Mouse (Mus musculus): ENCODE results near the gene Fgf7. TPM values are rescaled to one million over a fixed set of nuclear protein-coding genes. Genes with fewer than 3 reads are reported as not detected.

The Fgf7 gene
- total and polyA plus RNA-seq, 2 experiments from 2014 or later: 0.42 to 0.55 TPM

GRCm38 (mm10) chr2:126061037-126061773 lies 26.7 kb downstream of the Fgf7 start:
- ATAC-seq: no peak
- Histone ChIP-seq H3K4me3 (ENCODE audit: low read length) (no peak overlapping the region), H3K27me3 (ENCODE audit: insufficient read depth, low read length) (no peaks in the 10 kb centered on the region), H3K27ac (no peak overlapping the region), H3K4me1 (ENCODE audit: insufficient read depth, low read length) (no peaks in the 10 kb centered on the region), H3K9me3 (ENCODE audit: low read length) (no peaks in the 10 kb centered on the region), H3K9ac (replicated peaks; ENCODE audit: low read length) (no peak overlapping the region), H3K4me2 (ENCODE audit: low read depth, low read length) (no peak overlapping the region), H3K36me3 (ENCODE audit: insufficient read depth, low read length) (no peaks in the 10 kb centered on the region)
- DNase-seq (ENCODE audit: low spot score): peak; percentile 4
- TF ChIP-seq CTCF (IDR thresholded peaks at IDR 0.05; ENCODE audit: low read depth): no peak
- WGBS: 68% methylated on average over 17 of the region's 17 CpGs

GRCm38 (mm10) chr2:126062876-126063275 lies 28.4 kb downstream of the Fgf7 start:
- DNase-seq (ENCODE audit: low spot score): no peak
- H3K36me3 ChIP-seq (ENCODE audit: insufficient read depth, low read length): no peaks in the 10 kb centered on the region
- no peak overlapping the region for H3K27ac ChIP-seq
- H3K4me2 ChIP-seq (ENCODE audit: low read depth, low read length): no peak overlapping the region
- no peaks in the 10 kb centered on the region for H3K27me3 ChIP-seq (ENCODE audit: insufficient read depth, low read length)
- H3K4me1 ChIP-seq (ENCODE audit: insufficient read depth, low read length): no peaks in the 10 kb centered on the region
- ATAC-seq: no peak
- no peaks in the 10 kb centered on the region for H3K9me3 ChIP-seq (ENCODE audit: low read length)
- 81% methylated on average over 7 of the region's 7 CpGs for WGBS
- TF ChIP-seq CTCF (IDR thresholded peaks at IDR 0.05; ENCODE audit: low read depth): no peak
- H3K4me3 ChIP-seq (ENCODE audit: low read length): no peak overlapping the region
- H3K9ac ChIP-seq (replicated peaks; ENCODE audit: low read length): no peak overlapping the region

- no peak for TF ChIP-seq CTCF (IDR thresholded peaks at IDR 0.05; ENCODE audit: low read depth)
- Histone ChIP-seq H3K9ac (replicated peaks; ENCODE audit: low read length) (no peak overlapping the region), H3K27ac (no peak overlapping the region), H3K4me1 (ENCODE audit: insufficient read depth, low read length) (no peaks in the 10 kb centered on the region), H3K9me3 (ENCODE audit: low read length) (no peaks in the 10 kb centered on the region), H3K27me3 (ENCODE audit: insufficient read depth, low read length) (no peaks in the 10 kb centered on the region), H3K4me3 (ENCODE audit: low read length) (no peak overlapping the region), H3K36me3 (ENCODE audit: insufficient read depth, low read length) (no peaks in the 10 kb centered on the region), H3K4me2 (ENCODE audit: low read depth, low read length) (no peak overlapping the region)
- 49% methylated on average over 2 of the region's 2 CpGs for WGBS
- DNase-seq (ENCODE audit: low spot score) (no peak), ATAC-seq (no peak)
These were observed 30.4 kb downstream of the Fgf7 start for GRCm38 (mm10) chr2:126064814-126065213.

GRCm38 (mm10) chr2:126065303-126065856 lies 30.9 kb downstream of the Fgf7 start:
- ATAC-seq: no peak
- no peak for DNase-seq (ENCODE audit: low spot score)
- Histone ChIP-seq H3K4me1 (ENCODE audit: insufficient read depth, low read length) (no peaks in the 10 kb centered on the region), H3K4me2 (ENCODE audit: low read depth, low read length) (no peak overlapping the region), H3K9ac (replicated peaks; ENCODE audit: low read length) (no peak overlapping the region), H3K27me3 (ENCODE audit: insufficient read depth, low read length) (no peaks in the 10 kb centered on the region), H3K36me3 (ENCODE audit: insufficient read depth, low read length) (no peaks in the 10 kb centered on the region), H3K9me3 (ENCODE audit: low read length) (no peaks in the 10 kb centered on the region), H3K27ac (no peak overlapping the region), H3K4me3 (ENCODE audit: low read length) (no peak overlapping the region)
- 94% methylated on average over 3 of the region's 3 CpGs for WGBS
- TF ChIP-seq CTCF (IDR thresholded peaks at IDR 0.05; ENCODE audit: low read depth): no peak

GRCm38 (mm10) chr2:126069740-126070139 lies 35.3 kb downstream of the Fgf7 start:
- no peak for TF ChIP-seq CTCF (IDR thresholded peaks at IDR 0.05; ENCODE audit: low read depth)
- Histone ChIP-seq H3K36me3 (ENCODE audit: insufficient read depth, low read length) (no peaks in the 10 kb centered on the region), H3K4me1 (ENCODE audit: insufficient read depth, low read length) (no peaks in the 10 kb centered on the region), H3K27ac (no peak overlapping the region), H3K9ac (replicated peaks; ENCODE audit: low read length) (no peak overlapping the region), H3K4me3 (ENCODE audit: low read length) (no peak overlapping the region), H3K4me2 (ENCODE audit: low read depth, low read length) (no peak overlapping the region), H3K9me3 (ENCODE audit: low read length) (no peaks in the 10 kb centered on the region), H3K27me3 (ENCODE audit: insufficient read depth, low read length) (no peaks in the 10 kb centered on the region)
- 60% methylated on average over 1 of the region's 1 CpGs for WGBS
- no peak for ATAC-seq
- DNase-seq (ENCODE audit: low spot score): no peak

GRCm38 (mm10) chr2:126073744-126074143 lies 39.3 kb downstream of the Fgf7 start:
- Histone ChIP-seq H3K9me3 (ENCODE audit: low read length) (no peaks in the 10 kb centered on the region), H3K9ac (replicated peaks; ENCODE audit: low read length) (no peak overlapping the region), H3K27me3 (ENCODE audit: insufficient read depth, low read length) (no peaks in the 10 kb centered on the region), H3K27ac (no peak overlapping the region), H3K4me1 (ENCODE audit: insufficient read depth, low read length) (no peaks in the 10 kb centered on the region), H3K36me3 (ENCODE audit: insufficient read depth, low read length) (no peaks in the 10 kb centered on the region), H3K4me3 (ENCODE audit: low read length) (no peak overlapping the region), H3K4me2 (ENCODE audit: low read depth, low read length) (no peak overlapping the region)
- TF ChIP-seq CTCF (IDR thresholded peaks at IDR 0.05; ENCODE audit: low read depth): no peak
- DNase-seq (ENCODE audit: low spot score) (no peak), ATAC-seq (no peak)
- 92% methylated on average over 4 of the region's 4 CpGs for whole genome bisulfite sequencing

- WGBS: 97% methylated on average over 6 of the region's 6 CpGs
- H3K4me1 ChIP-seq (ENCODE audit: insufficient read depth, low read length): no peaks in the 10 kb centered on the region
- no peak overlapping the region for H3K4me2 ChIP-seq (ENCODE audit: low read depth, low read length)
- DNase-seq (ENCODE audit: low spot score) (no peak), ATAC-seq (no peak)
- no peak for TF ChIP-seq CTCF (IDR thresholded peaks at IDR 0.05; ENCODE audit: low read depth)
- H3K27me3 ChIP-seq (ENCODE audit: insufficient read depth, low read length): no peaks in the 10 kb centered on the region
- no peaks in the 10 kb centered on the region for H3K36me3 ChIP-seq (ENCODE audit: insufficient read depth, low read length)
- no peak overlapping the region for H3K9ac ChIP-seq (replicated peaks; ENCODE audit: low read length)
- H3K27ac ChIP-seq: no peak overlapping the region
- H3K4me3 ChIP-seq (ENCODE audit: low read length): no peak overlapping the region
- no peaks in the 10 kb centered on the region for H3K9me3 ChIP-seq (ENCODE audit: low read length)
These were observed 42.0 kb downstream of the Fgf7 start for GRCm38 (mm10) chr2:126076506-126076905.
